Mouse (Mus musculus) heart, postnatal 4 days (tissue): ENCODE measurements around the gene Calhm2. TPM values are rescaled to one million over a fixed set of nuclear protein-coding genes. Genes with fewer than 3 reads are reported as not detected.
A peak's percentile ranks its signal among the peaks of the same experiment; 100 is the strongest.

Source experiments
- DNase-seq: peaks from one replicate; pipeline ENCODE4 v3.0.0; 2021
- total RNA-seq, 2 experiments: library from RNA; stranded (reverse); gene quantifications; 2 replicates each; pipeline ENCODE4 v1.2.3; 2021

Calhm2 gene
- 1 to 10 TPM; 3.4 to 3.5 TPM for total RNA-seq

GRCm38 (mm10) chr19:47137771-47138421 is at the start of gene Calhm2:
TSS of gene Calhm2 (minus strand) at chr19:47138294.
- DNase-seq, result peak; percentile 71

GRCm38 (mm10) chr19:47186514-47187275 is 48.6 kb upstream of the Calhm2 start:
- DNase-seq, result no peak

- DNase-seq, result no peak
Measured at GRCm38 (mm10) chr19:47184736-47185135, 46.6 kb upstream of the Calhm2 start.

GRCm38 (mm10) chr19:47184221-47184620 is 46.1 kb upstream of the Calhm2 start:
- no peak for DNase-seq

GRCm38 (mm10) chr19:47180011-47180410 is 41.9 kb upstream of the Calhm2 start:
- DNase-seq, result no peak

GRCm38 (mm10) chr19:47179272-47179809 is 41.2 kb upstream of the Calhm2 start:
- DNase-seq, result peak; percentile 19

GRCm38 (mm10) chr19:47178431-47179271 is 40.6 kb upstream of the Calhm2 start, which contains the start of gene Neurl1a:
TSS of gene Neurl1a (plus strand) at chr19:47178820.
- peak; percentile 31 for DNase-seq

GRCm38 (mm10) chr19:47178001-47178400 is 39.9 kb upstream of the Calhm2 start:
- peak; percentile 27 for DNase-seq

GRCm38 (mm10) chr19:47176916-47177505 is 38.9 kb upstream of the Calhm2 start:
- DNase-seq, result no peak

- no peak for DNase-seq
Measured at GRCm38 (mm10) chr19:47175472-47175871, 37.4 kb upstream of the Calhm2 start.

GRCm38 (mm10) chr19:47174515-47174914 is 36.4 kb upstream of the Calhm2 start:
- DNase-seq, result peak; percentile 24

- peak; percentile 90 for DNase-seq
Measured at GRCm38 (mm10) chr19:47168793-47169412, 30.8 kb upstream of the Calhm2 start.

- peak; percentile 23 for DNase-seq
Measured at GRCm38 (mm10) chr19:47168223-47168622, 30.1 kb upstream of the Calhm2 start.

- DNase-seq, result no peak
Measured at GRCm38 (mm10) chr19:47167617-47168214, 29.6 kb upstream of the Calhm2 start.

GRCm38 (mm10) chr19:47166758-47167157 is 28.7 kb upstream of the Calhm2 start:
- DNase-seq, result no peak

GRCm38 (mm10) chr19:47163176-47163744 is 25.2 kb upstream of the Calhm2 start:
- DNase-seq, result no peak

- DNase-seq, result no peak
Measured at GRCm38 (mm10) chr19:47161669-47162068, 23.6 kb upstream of the Calhm2 start.

GRCm38 (mm10) chr19:47157664-47158063 is 19.6 kb upstream of the Calhm2 start, which contains the start of gene Calhm3:
TSS of gene Calhm3 (minus strand) at chr19:47157764.
- DNase-seq, result no peak

- no peak for DNase-seq
Measured at GRCm38 (mm10) chr19:47153767-47154166, 15.7 kb upstream of the Calhm2 start.

- DNase-seq, result no peak
Measured at GRCm38 (mm10) chr19:47152062-47152369, 13.9 kb upstream of the Calhm2 start.
